17 mouse cellular contexts compared by ENCODE assay signal in the genomic region with DNA sequence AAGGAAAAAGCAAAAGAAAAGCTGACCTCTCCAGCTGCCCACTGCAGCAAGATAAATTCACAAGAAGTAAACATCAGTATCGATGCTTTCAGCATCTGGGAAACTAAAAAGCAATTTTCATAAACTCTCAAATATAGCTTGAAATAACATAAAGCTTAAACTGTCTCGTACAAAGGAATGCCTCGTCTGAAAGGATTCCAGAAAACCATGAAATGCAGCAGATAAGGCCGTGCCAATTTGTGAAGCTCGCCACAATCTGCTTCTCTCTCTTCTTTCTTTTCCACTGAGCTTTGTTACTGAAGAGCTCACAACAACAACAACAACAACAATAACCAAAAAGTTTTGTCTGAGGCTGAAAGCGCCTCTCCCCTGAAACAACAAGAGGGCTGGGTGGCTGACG.
"Had no signal": no experiment of that assay in that cellular context is flagged by ENCODE, and none has a peak within 500 bp of the region (broad histone marks: within the 10 kb centered on the region; RNA-seq: fewer than 3 reads in every experiment).

No protein-coding gene starts in this region.

- H3K27me3 ChIP-seq: kidney, embryonic 15.5 days; neural tube, embryonic 15.5 days had no signal

- H3K4me1 ChIP-seq: limb, embryonic 13.5 days; neural tube, embryonic 15.5 days had no signal

- H3K36me3 ChIP-seq: kidney, embryonic 15.5 days; limb, embryonic 13.5 days; midbrain, embryonic 10.5 days; neural tube, embryonic 15.5 days had no signal

- H3K4me2 ChIP-seq: kidney, embryonic 15.5 days; limb, embryonic 13.5 days; neural tube, embryonic 15.5 days had no signal

- H3K9ac ChIP-seq: kidney, embryonic 15.5 days; limb, embryonic 13.5 days; liver, embryonic 14.5 days; neural tube, embryonic 15.5 days had no signal

- H3K9me3 ChIP-seq: kidney, embryonic 15.5 days; limb, embryonic 13.5 days; midbrain, embryonic 10.5 days; neural tube, embryonic 15.5 days had no signal

- H3K27ac ChIP-seq: kidney, embryonic 15.5 days; layer of hippocampus, adult 2 months; limb, embryonic 13.5 days; liver, embryonic 14.5 days; midbrain, embryonic 10.5 days; neural tube, embryonic 15.5 days had no signal

- DNase-seq: kidney, adult 18-20 months; kidney, postnatal 36 days; left cerebral cortex, postnatal 4 days; lung, adult 18-20 months; lung, postnatal 4 days; midbrain, embryonic 14.5 days; right cerebral cortex, adult 18-20 months; right cerebral cortex, postnatal 25 days; thymus, adult 2 months; thymus, postnatal 25 days had no signal

- H3K4me3 ChIP-seq: kidney, embryonic 15.5 days; layer of hippocampus, adult 2 months; limb, embryonic 13.5 days; midbrain, embryonic 10.5 days; myocyte; neural tube, embryonic 15.5 days had no signal
